Mouse (Mus musculus) natural killer cell, adult 2 months (primary cell): ENCODE data around the gene Schip1.

Experiments
- DNase-seq, 2 experiments: peaks; one replicate each; pipeline ENCODE4 v3.0.0; 2022; ENCODE audit warnings: low spot score in 2 of 2

Gene Schip1

GRCm38 (mm10) chr3:68545898-68546297, 481.3 kb downstream of the Schip1 start:
- DNase-seq, result no peak

- DNase-seq, result no peak
These were observed 490.6 kb downstream of the Schip1 start for GRCm38 (mm10) chr3:68555087-68555662.

GRCm38 (mm10) chr3:68556891-68557290, 492.3 kb downstream of the Schip1 start:
- no peak for DNase-seq

GRCm38 (mm10) chr3:68558744-68559143, 494.1 kb downstream of the Schip1 start:
- DNase-seq, result no peak

- DNase-seq, result no peak
These were observed 495.5 kb downstream of the Schip1 start for GRCm38 (mm10) chr3:68560057-68560456.

- DNase-seq, result no peak
These were observed 498.2 kb downstream of the Schip1 start for GRCm38 (mm10) chr3:68562838-68563237.

GRCm38 (mm10) chr3:68563922-68564321, 499.3 kb downstream of the Schip1 start:
- DNase-seq, result no peak

GRCm38 (mm10) chr3:68564978-68565674, 500.5 kb downstream of the Schip1 start:
- no peak for DNase-seq

GRCm38 (mm10) chr3:68565675-68566055, 501.1 kb downstream of the Schip1 start:
- DNase-seq, result no peak

GRCm38 (mm10) chr3:68567581-68567980, 503.0 kb downstream of the Schip1 start:
- DNase-seq, result no peak

- DNase-seq, result no peak
These were observed 503.5 kb downstream of the Schip1 start for GRCm38 (mm10) chr3:68568149-68568548.

- DNase-seq, result no peak
These were observed 504.1 kb downstream of the Schip1 start for GRCm38 (mm10) chr3:68568716-68569115.

- DNase-seq, result no peak
These were observed 505.7 kb downstream of the Schip1 start for GRCm38 (mm10) chr3:68570319-68570718.

- no peak for DNase-seq
These were observed 507.9 kb downstream of the Schip1 start for GRCm38 (mm10) chr3:68572249-68573225.

GRCm38 (mm10) chr3:68573226-68573624, 508.6 kb downstream of the Schip1 start:
- DNase-seq, result no peak

- no peak for DNase-seq
These were observed 509.5 kb downstream of the Schip1 start for GRCm38 (mm10) chr3:68574097-68574496.

- no peak for DNase-seq
These were observed 510.0 kb downstream of the Schip1 start for GRCm38 (mm10) chr3:68574565-68574964.

- no peak for DNase-seq
These were observed 511.2 kb downstream of the Schip1 start for GRCm38 (mm10) chr3:68575636-68576340.

- no peak for DNase-seq
These were observed 511.8 kb downstream of the Schip1 start for GRCm38 (mm10) chr3:68576431-68576830.

- no peak for DNase-seq
These were observed 512.3 kb downstream of the Schip1 start for GRCm38 (mm10) chr3:68576948-68577347.

- no peak for DNase-seq
These were observed 517.0 kb downstream of the Schip1 start for GRCm38 (mm10) chr3:68581591-68581990.
